Mouse (Mus musculus) C2C12 (cell line): ENCODE measurements around the gene Col20a1. TPM values are rescaled to one million over a fixed set of nuclear protein-coding genes. Genes with fewer than 3 reads are reported as not detected.
A peak's percentile ranks its signal among the peaks of the same experiment; 100 is the strongest.

Experiments used
- H3K27me3 ChIP-seq: one replicate; pipeline ENCODE4 v1.6.1; 2011; ENCODE audit not compliant: control insufficient read depth, insufficient read depth, insufficient read length
- H3K36me3 ChIP-seq: one replicate; pipeline ENCODE4 v1.6.1; 2011; ENCODE audit not compliant: control insufficient read depth, insufficient read depth
- H3K4me3 ChIP-seq: one replicate; pipeline ENCODE4 v1.5.1; 2011; ENCODE audit warnings: mild to moderate bottlenecking, control low read depth; ENCODE audit not compliant: poor library complexity, insufficient read depth, severe bottlenecking
- H3K79me2 ChIP-seq: one replicate; pipeline ENCODE4 v1.6.1; 2011; ENCODE audit not compliant: control insufficient read depth, insufficient read depth
- H3K79me3 ChIP-seq: one replicate; pipeline ENCODE4 v1.6.1; 2011; ENCODE audit warnings: low read depth, control low read depth
- H3ac ChIP-seq: one replicate; pipeline ENCODE3; 2011; ENCODE audit warnings: low read depth; ENCODE audit not compliant: control insufficient read depth, insufficient read length
- CEBPB ChIP-seq: IDR thresholded peaks from one replicate; pipeline ENCODE4 v1.6.1; 2011; ENCODE audit warnings: low read depth, mild to moderate bottlenecking, control low read depth, moderate library complexity
- CTCF ChIP-seq: IDR thresholded peaks from one replicate; pipeline ENCODE4 v1.5.1; 2011; ENCODE audit not compliant: control insufficient read depth, insufficient read depth, insufficient read length
- FOSL1 ChIP-seq: IDR thresholded peaks from one replicate; pipeline ENCODE4 v1.8.0; 2011; ENCODE audit warnings: mild to moderate bottlenecking, low read length; ENCODE audit not compliant: poor library complexity, insufficient read depth, severe bottlenecking
- MAX ChIP-seq: IDR thresholded peaks from one replicate; pipeline ENCODE4 v1.6.1; 2011; ENCODE audit warnings: mild to moderate bottlenecking, control low read depth
- MYOD1 ChIP-seq: IDR thresholded peaks from one replicate; pipeline ENCODE4 v1.6.1; 2011; ENCODE audit warnings: low read depth; ENCODE audit not compliant: control insufficient read depth, insufficient read length
- MYOG ChIP-seq: IDR thresholded peaks from one replicate; pipeline ENCODE4 v1.6.1; 2011; ENCODE audit not compliant: control insufficient read depth, insufficient read length; ENCODE audit errors: extremely low read depth
- USF1 ChIP-seq: IDR thresholded peaks from one replicate; pipeline ENCODE4 v1.6.1; 2011; ENCODE audit warnings: low read depth, mild to moderate bottlenecking, control low read depth, moderate library complexity
- polyA plus RNA-seq: library from polyadenylated mRNA; unstranded; fragments of >200 nt; fragmentation: generic; extraction: Trizol; gene quantifications from one replicate; pipeline ENCODE4 v1.2.1, GENCODE M21; 2012; ENCODE audit warnings: missing spikeins

The Col20a1 gene
- polyA plus RNA-seq, 1 experiment: 0.07 TPM

DNA sequence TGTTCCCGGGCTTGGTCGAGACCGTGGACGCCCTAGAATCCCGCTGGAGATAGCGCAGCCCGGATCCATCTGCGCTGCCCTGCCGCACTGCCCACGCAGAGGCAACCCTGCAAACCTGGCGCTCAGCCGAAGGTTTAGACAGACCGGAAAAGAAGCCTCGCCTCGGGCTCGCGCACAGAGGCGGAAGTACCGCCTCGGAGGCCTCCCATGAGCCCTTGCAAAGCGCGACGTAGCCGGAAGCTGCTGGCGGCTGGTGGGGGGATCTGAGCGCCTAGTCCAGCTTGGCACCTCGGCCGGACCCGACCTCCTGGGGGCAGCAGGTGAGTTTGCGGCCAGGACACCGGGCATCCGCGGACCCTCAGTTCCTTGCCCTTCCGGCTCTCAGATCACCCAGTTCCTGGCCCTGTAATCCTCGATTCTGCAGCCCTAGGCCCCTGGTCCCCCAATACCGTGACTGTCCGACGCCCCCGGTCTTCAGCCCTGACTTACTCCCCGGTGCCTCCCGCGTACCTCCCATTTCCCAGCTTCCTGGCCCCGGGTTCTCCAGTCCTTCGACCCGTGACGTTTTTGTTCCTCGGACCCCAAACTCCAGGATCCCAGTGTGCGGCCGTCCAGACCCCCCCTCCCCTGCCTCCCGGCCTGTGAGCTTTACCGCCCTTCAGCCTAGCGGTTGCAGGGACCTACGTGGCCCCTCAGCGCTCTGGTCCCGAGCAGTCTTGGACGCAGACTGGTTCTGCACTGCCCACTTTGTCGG, 19.1 kb upstream of the Col20a1 start, which contains the start of gene Arfgap1:
TSS of gene Arfgap1 (plus strand) at position 216 of the 754 bp plus-strand sequence.
- no peaks in the 10 kb centered on the region for H3K27me3 ChIP-seq
- peaks cover 40% of the 10 kb centered on the region for H3K79me2 ChIP-seq
- H3ac ChIP-seq: peak within 1 kb of the TSS; percentile 80
- peak within 1 kb of the TSS; percentile 95 for H3K4me3 ChIP-seq
- no peak for TF ChIP-seq CEBPB
- peak; percentile 55 for TF ChIP-seq MAX
- peaks cover 28% of the 10 kb centered on the region for H3K36me3 ChIP-seq
- peaks cover 33% of the 10 kb centered on the region for H3K79me3 ChIP-seq

DNA sequence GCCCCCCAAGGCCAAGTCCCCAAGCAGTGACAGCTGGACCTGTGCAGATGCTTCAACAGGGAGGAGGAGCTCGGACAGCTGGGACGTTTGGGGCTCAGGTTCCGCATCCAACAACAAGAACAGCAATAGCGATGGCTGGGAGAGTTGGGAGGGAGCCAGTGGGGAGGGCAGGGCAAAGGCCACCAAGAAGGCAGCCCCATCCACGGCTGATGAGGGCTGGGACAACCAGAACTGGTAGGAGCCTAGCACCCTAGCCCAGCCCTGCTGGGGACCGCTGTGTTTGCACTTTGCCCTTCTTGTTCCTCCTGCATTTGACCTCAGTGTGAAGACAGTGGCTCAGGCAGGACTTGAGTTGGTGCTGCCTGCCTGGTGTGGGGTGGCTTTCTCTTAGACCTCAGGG, 5.2 kb upstream of the Col20a1 start:
- peaks cover 67% of the 10 kb centered on the region for H3K36me3 ChIP-seq
- H3K4me3 ChIP-seq: no peak overlapping the region
- no peak overlapping the region for H3ac ChIP-seq
- no peaks in the 10 kb centered on the region for H3K79me2 ChIP-seq
- TF ChIP-seq USF1 (no peak), CTCF (no peak), MAX (no peak), MYOG (no peak), FOSL1 (no peak), CEBPB (no peak), MYOD1 (no peak)
- H3K27me3 ChIP-seq: no peaks in the 10 kb centered on the region
- no peaks in the 10 kb centered on the region for H3K79me3 ChIP-seq

DNA sequence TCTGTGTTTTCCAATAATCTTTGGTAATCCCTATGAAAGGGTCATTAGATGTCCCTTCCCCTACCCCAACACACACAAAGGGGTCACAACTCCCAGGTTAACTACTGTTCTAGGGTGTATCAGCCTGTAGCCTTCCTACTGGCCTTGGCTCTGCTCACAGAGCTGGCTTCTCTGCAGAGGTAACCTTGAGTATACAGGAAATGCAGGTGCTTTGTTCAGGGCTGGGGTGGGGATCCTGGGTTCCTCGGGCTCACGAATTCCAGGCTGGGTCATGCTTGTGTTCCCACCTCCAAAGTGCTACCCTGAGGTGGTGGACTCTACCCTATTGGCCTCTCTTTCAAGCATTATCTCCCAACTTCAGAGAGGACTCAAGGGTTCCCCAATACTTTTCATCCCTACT, 700 bp upstream of the Col20a1 start:
- Histone ChIP-seq H3ac (no peak overlapping the region), H3K36me3 (peaks cover 26% of the 10 kb centered on the region), H3K79me2 (no peaks in the 10 kb centered on the region), H3K4me3 (no peak overlapping the region), H3K79me3 (no peaks in the 10 kb centered on the region), H3K27me3 (no peaks in the 10 kb centered on the region)
- TF ChIP-seq MYOG (no peak), USF1 (no peak), FOSL1 (no peak), MAX (no peak), CEBPB (no peak), CTCF (no peak), MYOD1 (no peak)

DNA sequence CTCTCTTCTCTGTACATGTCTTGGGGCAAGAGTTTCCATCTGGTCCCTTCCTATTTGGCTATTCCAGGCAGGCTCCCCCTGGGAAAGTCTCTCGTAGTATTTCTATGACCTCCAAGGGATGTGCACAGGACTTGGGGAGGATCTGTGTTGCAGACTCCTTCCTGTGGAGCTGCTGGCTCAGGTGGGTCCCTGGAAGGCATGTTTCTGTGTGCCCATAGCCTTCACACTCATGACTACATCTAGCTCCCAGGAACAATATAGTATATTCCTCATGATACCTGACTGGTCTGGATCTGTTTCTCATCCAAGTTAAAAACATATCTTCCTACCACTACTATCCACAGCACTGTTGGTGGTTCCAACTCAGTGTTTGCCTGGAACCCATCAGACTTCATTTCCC, 666 bp downstream of the Col20a1 start:
- Histone ChIP-seq H3K36me3 (peaks cover 13% of the 10 kb centered on the region), H3K27me3 (no peaks in the 10 kb centered on the region), H3K79me3 (no peaks in the 10 kb centered on the region), H3ac (no peak overlapping the region), H3K79me2 (no peaks in the 10 kb centered on the region), H3K4me3 (no peak overlapping the region)
- TF ChIP-seq MAX (no peak), USF1 (no peak), FOSL1 (no peak), CTCF (no peak), CEBPB (no peak), MYOD1 (no peak), MYOG (no peak)

DNA sequence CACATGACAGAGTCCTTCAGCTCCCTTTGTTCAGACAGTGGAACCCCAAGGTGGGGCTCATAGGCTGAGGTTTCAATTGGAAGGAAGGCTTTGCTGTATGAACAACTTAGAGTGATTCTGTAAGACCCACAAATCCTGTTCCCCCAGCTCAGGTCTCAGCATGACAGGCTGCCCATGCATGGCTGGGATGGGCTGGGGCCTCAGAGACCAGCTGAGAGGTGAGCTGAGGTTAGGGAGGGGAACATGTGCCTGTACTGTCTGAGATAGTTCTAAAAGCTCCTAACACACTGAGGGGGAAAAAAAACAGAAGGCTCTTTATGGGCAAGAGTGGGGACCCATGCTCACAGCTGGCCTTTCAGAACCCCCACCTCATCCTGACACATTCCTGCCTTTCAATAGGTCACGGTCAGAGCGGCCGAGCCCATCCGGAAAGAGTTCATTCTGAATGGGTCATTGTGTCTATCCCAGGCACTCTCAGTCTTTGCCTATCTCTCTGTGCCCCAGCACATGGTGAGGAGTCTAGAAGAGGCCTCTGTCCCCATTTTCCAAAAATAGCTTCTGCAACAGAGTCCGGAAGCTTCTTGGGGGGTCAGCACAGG, 1.2 kb downstream of the Col20a1 start:
- Histone ChIP-seq H3K27me3 (no peaks in the 10 kb centered on the region), H3K79me2 (no peaks in the 10 kb centered on the region), H3K4me3 (no peak overlapping the region), H3ac (no peak overlapping the region), H3K36me3 (peaks cover 9% of the 10 kb centered on the region), H3K79me3 (no peaks in the 10 kb centered on the region)
- TF ChIP-seq MAX (no peak), CEBPB (no peak), FOSL1 (no peak), MYOD1 (no peak), USF1 (no peak), CTCF (no peak), MYOG (no peak)
